In genomic region chr14:76188105-76188645, GRCm38 (mm10) we compare ENCODE assay signal across 19 mouse cellular contexts.
DNase-seq lines count a peak whose midpoint lies in the region; ATAC-seq and TF ChIP-seq lines count a peak whose summit lies in the region.
"Had no signal": no experiment of that assay in that cellular context is flagged by ENCODE, and none has a peak within 500 bp of the region (broad histone marks: within the 10 kb centered on the region; RNA-seq: fewer than 3 reads in every experiment).

No protein-coding gene starts in this region.

- DNase-seq in CD4-positive helper T cell, adult 2 months (ENCODE audit: low read depth, low spot score), result peak; percentile 49
- peak; percentile 18 for DNase-seq in T-cell, adult 2 months (ENCODE audit: low spot score)
- peak; percentile 87 for DNase-seq in thymus, postnatal 14 days
- no peak for DNase-seq in kidney, adult 2 months
- DNase-seq in frontal cortex, postnatal 36 days (ENCODE audit: low spot score in 2 of 2), result no peak
- no peak for DNase-seq in adipocyte (ENCODE audit: low spot score)
- DNase-seq: cerebellum, adult 11-12 months; heart, postnatal 4 days; kidney, postnatal 10 days; liver, postnatal 0 days; lung, postnatal 36 days; midbrain, embryonic 14.5 days; right cerebral cortex, postnatal 25 days had no signal

- no peaks in the 10 kb centered on the region for H3K4me1 ChIP-seq in kidney, adult 2 months (ENCODE audit: control insufficient read depth, insufficient read depth, low read length)

- WGBS in kidney, adult 2 months, result 83% methylated on average over 6 of the region's 6 CpGs

- no peak overlapping the region for H3K27ac ChIP-seq in kidney, adult 2 months (ENCODE audit: insufficient read depth, low read depth, low read length)
- H3K27ac ChIP-seq: embryonic facial prominence, embryonic 13.5 days; heart, embryonic 10.5 days; limb, embryonic 15.5 days had no signal

- ATAC-seq in megakaryocyte progenitor cell, adult 5-6 weeks (replicated peaks; ENCODE audit: poor library complexity), result peak; percentile 57; the same call in 1 of the 2 replicates
- ATAC-seq: intestine, embryonic 16.5 days; liver, postnatal 0 days; Patski had no signal

- TF ChIP-seq POLR2A in kidney, adult 2 months (IDR thresholded peaks at IDR 0.05; ENCODE audit: low read depth, low read length), result no peak

- H3K36me3 ChIP-seq in kidney, adult 2 months (ENCODE audit: control insufficient read depth, insufficient read depth, low read length), result no peaks in the 10 kb centered on the region
- H3K36me3 ChIP-seq: embryonic facial prominence, embryonic 13.5 days; heart, embryonic 10.5 days; limb, embryonic 15.5 days had no signal

- no peaks in the 10 kb centered on the region for H3K27me3 ChIP-seq in kidney, adult 2 months (replicated peaks; ENCODE audit: control insufficient read depth, insufficient read depth, low read length)
- H3K27me3 ChIP-seq: embryonic facial prominence, embryonic 13.5 days; limb, embryonic 15.5 days; Patski had no signal

- TF ChIP-seq CTCF in kidney, adult 2 months (conservative IDR thresholded peaks at IDR 0.05; ENCODE audit: insufficient read depth, insufficient read length, low read depth, low read length), result no peak

- H3K4me3 ChIP-seq in kidney, adult 2 months (ENCODE audit: insufficient read depth, low read depth, low read length), result no peak overlapping the region
- H3K4me3 ChIP-seq: embryonic facial prominence, embryonic 13.5 days; heart, embryonic 10.5 days; limb, embryonic 15.5 days had no signal

Comparison
In these comparisons a context has a peak if more than half of its experiments do, and no peak if none do; other contexts are left out.
1. DNase-seq: peak in CD4-positive helper T cell, adult 2 months (single experiment), T-cell, adult 2 months (single experiment) and thymus, postnatal 14 days (single experiment); none in kidney, adult 2 months (single experiment), frontal cortex, postnatal 36 days (0 of 2) and adipocyte (single experiment).